Mouse (Mus musculus) intestine, embryonic 16.5 days (tissue): ENCODE results near the gene AW551984. TPM values are rescaled to one million over a fixed set of nuclear protein-coding genes. Genes with fewer than 3 reads are reported as not detected.

Experiments
- ATAC-seq: fragments of 200-750 bp; cut with Nextera tagmentation; 2 replicates; pipeline ENCODE4 v1.8.0; 2017; ENCODE audit warnings: moderate TSS enrichment, moderate library complexity
- H3K27ac ChIP-seq: fragments of 300-500 bp; sonication (generic); 2 replicates; pipeline ENCODE4 v1.5.1; 2014; ENCODE audit warnings: mild to moderate bottlenecking, low read length
- H3K27me3 ChIP-seq: fragments of 300-500 bp; sonication (generic); replicated peaks from 2 replicates; pipeline ENCODE4 v1.6.1; 2014; ENCODE audit warnings: low read length, control low read depth, mixed read lengths; ENCODE audit not compliant: control insufficient read depth, insufficient read depth
- H3K36me3 ChIP-seq: fragments of 300-500 bp; sonication (generic); 2 replicates; pipeline ENCODE4 v1.6.1; 2014; ENCODE audit warnings: low read length, control low read depth; ENCODE audit not compliant: control insufficient read depth, insufficient read depth
- H3K4me1 ChIP-seq: fragments of 300-500 bp; sonication (generic); 2 replicates; pipeline ENCODE4 v1.6.1; 2014; ENCODE audit warnings: low read length, control low read depth, mixed read lengths; ENCODE audit not compliant: control insufficient read depth, insufficient read depth
- H3K4me2 ChIP-seq: fragments of 300-500 bp; sonication (generic); 2 replicates; pipeline ENCODE4 v1.6.1; 2014; ENCODE audit warnings: low read depth, low read length, control low read depth
- H3K4me3 ChIP-seq: fragments of 300-500 bp; sonication (generic); 2 replicates; pipeline ENCODE4 v1.5.1; 2014; ENCODE audit warnings: mild to moderate bottlenecking, low read length
- H3K9ac ChIP-seq: fragments of 300-500 bp; sonication (generic); 2 replicates; pipeline ENCODE4 v1.6.1; 2014; ENCODE audit warnings: low read depth, low read length
- H3K9me3 ChIP-seq: fragments of 300-500 bp; sonication (generic); 2 replicates; pipeline ENCODE4 v1.6.1; 2016; ENCODE audit warnings: low read length, control low read depth; ENCODE audit not compliant: control insufficient read depth
- WGBS: fragments of 180-500 bp; shearing (Covaris S2); extraction: QIAGEN DNeasy Blood & Tissue Kit; methylation state at CpG from one replicate; pipeline ENCODE4 v1.1.7; 2014; 5-methylcytosine and 5-hydroxymethylcytosine counted together
- polyA plus RNA-seq: library from polyadenylated mRNA; unstranded; fragments of >200 nt; fragmentation: Nextera tagmentation; extraction: Ambion mirVana; gene quantifications from 2 replicates; pipeline ENCODE4 v1.2.1, GENCODE M21; 2015

AW551984 gene
- polyA plus RNA-seq, 1 experiment from 2014 or later, result 18.1 TPM

DNA sequence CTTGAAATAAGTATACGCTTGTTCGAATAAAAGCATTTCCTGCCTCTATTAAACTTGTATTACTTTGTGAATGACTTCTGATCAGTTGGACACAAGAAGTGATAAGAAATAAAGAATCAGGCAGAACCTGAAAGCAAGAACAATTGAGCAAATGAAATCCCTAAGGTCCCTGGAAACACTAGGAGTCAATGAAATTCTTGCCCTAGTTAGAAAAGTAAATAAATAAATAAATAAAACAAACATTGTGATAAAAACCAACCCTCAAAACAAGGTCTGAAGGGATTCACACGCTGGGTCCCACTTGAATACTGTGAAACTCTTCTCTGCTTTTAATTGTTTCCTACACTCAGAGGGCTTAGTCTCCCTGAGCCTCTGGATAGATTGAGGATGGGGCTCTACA is 6.2 kb upstream of the AW551984 start, which contains the start of gene Olfr148:
Gene Olfr148 (plus strand): TSS at position 301 of the 400 bp plus-strand sequence.
- WGBS, result 72% methylated on average over 3 of the region's 3 CpGs
- H3K4me1 ChIP-seq, result no peaks in the 10 kb centered on the region
- H3K27me3 ChIP-seq, result no peaks in the 10 kb centered on the region
- H3K9me3 ChIP-seq, result no peaks in the 10 kb centered on the region
- H3K27ac ChIP-seq, result no peak within 1 kb of the TSS
- no peak for ATAC-seq
- no peak within 1 kb of the TSS for H3K9ac ChIP-seq
- H3K4me3 ChIP-seq, result no peak within 1 kb of the TSS
- no peak within 1 kb of the TSS for H3K4me2 ChIP-seq
- H3K36me3 ChIP-seq, result no peaks in the 10 kb centered on the region

DNA sequence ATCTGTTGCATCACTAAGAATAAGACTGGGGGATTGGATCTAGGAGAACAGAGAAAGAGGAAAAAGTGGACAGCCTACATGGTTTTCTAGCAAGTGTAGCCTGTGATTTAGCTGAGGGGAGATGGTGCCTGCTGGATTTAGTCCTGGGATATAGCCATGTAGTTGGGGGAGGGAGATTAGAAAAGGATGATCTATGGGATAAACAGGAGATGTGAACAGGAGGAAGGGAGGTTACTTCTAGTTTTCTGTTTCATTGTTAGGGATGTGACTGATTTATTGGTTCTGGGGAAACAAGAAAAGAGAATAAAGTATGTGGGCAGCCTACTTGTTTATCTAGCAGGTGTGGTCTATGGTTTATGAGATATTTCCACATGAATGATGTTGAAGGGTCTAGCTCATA is 4.3 kb upstream of the AW551984 start:
- Histone ChIP-seq H3K9ac (no peak overlapping the region), H3K4me2 (no peak overlapping the region), H3K27ac (no peak overlapping the region), H3K9me3 (no peaks in the 10 kb centered on the region), H3K27me3 (no peaks in the 10 kb centered on the region), H3K4me3 (no peak overlapping the region), H3K36me3 (no peaks in the 10 kb centered on the region), H3K4me1 (peaks cover 3% of the 10 kb centered on the region; the same call in 1 of the 2 replicates)
- ATAC-seq, result no peak

DNA sequence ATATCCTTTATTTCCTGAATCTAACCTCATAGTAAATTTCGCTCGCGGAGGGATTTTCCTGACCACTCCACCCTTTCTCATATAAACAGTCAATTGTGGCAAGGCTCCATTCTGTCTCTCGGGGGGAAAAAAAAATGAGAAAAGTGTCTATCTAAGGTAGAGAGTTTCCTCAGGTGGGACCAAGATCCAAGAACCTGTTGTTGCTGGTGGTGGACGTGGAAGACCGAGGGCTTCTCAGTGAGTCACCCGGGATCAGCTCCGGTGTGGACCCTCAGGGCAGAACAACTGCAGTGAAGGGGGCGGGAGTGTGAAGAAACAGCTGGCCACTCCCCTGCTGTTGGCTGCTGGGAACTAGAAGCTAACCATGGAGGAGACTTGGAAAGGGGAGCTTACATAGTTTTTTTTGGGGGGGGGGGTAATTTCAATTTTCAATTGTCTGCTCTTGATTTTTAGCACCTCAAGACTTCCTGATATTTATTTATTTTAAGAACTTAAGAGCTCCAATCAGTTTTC is 814 bp downstream of the AW551984 start:
- no peaks in the 10 kb centered on the region for H3K27me3 ChIP-seq
- H3K36me3 ChIP-seq, result no peaks in the 10 kb centered on the region
- peak overlapping the region; percentile 79 for H3K4me2 ChIP-seq
- peak overlapping the region; percentile 46 for H3K4me3 ChIP-seq
- peak overlapping the region; percentile 40 for H3K9ac ChIP-seq
- 1% methylated on average over 9 of the region's 9 CpGs for WGBS
- ATAC-seq, result peak; percentile 87
- no peaks in the 10 kb centered on the region for H3K9me3 ChIP-seq
- H3K4me1 ChIP-seq, result peaks cover 6% of the 10 kb centered on the region; the same call in 1 of the 2 replicates
- no peak overlapping the region for H3K27ac ChIP-seq

DNA sequence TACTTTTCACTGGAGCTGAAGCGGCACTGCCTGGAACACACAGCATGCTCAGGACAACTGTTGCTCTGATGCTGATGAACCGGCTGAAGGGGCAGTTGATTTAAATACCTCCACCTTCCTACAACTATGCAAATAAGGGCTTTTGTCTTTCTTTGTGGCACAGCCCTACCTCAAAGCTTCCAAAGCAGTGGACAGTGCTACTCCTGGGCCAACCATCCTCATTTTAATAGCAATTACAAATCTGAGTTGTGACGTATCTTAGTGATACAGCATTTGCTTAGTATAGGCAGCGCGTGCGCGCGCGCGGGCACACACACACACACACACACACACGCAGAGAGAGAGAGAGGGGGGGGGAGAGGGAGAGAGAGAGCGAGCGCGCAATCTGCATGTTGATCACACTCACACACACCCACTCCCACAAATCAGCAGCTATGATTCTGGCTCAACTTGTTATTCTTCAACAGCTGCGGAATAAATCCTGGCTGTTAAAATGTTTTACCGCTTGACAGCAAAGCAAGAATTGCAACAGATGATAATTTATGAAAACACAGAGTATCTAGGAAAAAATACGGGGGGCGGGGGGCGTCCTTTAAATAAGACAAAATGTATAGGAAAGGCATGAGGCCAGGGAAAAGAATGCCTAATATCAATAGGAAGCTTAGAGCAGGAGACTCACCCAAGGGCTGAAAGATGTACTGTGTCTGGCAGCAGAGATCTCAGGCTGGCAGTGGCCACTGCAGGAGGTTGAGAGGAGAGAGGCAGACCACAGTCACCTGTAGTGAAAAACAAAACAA is 1.5 kb downstream of the AW551984 start:
- Histone ChIP-seq H3K4me1 (peaks cover 6% of the 10 kb centered on the region; the same call in 1 of the 2 replicates), H3K27me3 (no peaks in the 10 kb centered on the region), H3K4me2 (peak overlapping the region; percentile 79), H3K9me3 (no peaks in the 10 kb centered on the region), H3K27ac (no peak overlapping the region), H3K4me3 (peak overlapping the region; percentile 46), H3K9ac (peak overlapping the region; percentile 40), H3K36me3 (no peaks in the 10 kb centered on the region)
- WGBS, result under 1% methylated on average over 19 of the region's 19 CpGs
- peak; percentile 83 for ATAC-seq

DNA sequence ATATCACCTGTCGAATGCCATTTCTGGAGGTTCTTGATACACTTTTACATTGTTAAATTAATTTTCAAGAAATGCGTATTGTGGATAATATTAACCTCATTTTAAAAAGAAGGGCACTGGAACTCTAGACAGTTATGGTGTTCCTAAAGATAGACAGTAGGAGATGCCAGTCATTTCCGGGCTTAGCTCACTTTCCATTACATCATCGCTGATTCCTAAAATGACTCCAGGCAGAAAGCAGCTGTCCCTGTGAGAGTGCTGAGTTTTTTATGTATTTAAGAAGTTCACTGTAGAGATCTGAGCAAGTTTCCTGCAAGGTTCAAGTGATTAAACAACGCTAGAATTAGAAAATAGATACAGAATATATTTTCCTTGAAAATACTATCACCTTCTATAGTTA is 27.2 kb downstream of the AW551984 start:
- 84% methylated on average over 5 of the region's 5 CpGs for WGBS

DNA sequence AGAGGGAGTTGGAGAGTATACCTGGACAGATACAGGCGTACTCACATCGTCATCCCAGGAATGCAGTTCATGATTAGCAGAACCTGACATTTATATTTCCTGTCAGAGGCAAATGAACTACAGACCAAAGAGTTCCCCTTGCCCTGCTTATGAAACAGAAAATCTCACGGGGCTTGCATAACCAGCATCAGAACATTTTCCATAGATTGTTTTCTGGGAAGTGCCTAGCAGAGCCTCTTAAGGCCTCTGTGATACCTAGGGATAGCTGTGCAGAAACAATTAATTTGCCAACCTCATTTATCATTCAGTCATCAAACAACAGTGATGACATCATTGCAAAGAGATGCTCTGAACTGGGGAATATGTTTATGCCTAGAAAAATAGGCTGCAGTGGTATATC is 28.7 kb downstream of the AW551984 start, which contains the start of gene Olfr959:
Gene Olfr959 (minus strand): TSS at position 101 of the 400 bp plus-strand sequence.
- no peak for ATAC-seq
- Histone ChIP-seq H3K4me1 (no peaks in the 10 kb centered on the region), H3K9me3 (no peaks in the 10 kb centered on the region), H3K9ac (no peak within 1 kb of the TSS), H3K4me2 (no peak within 1 kb of the TSS), H3K36me3 (no peaks in the 10 kb centered on the region), H3K4me3 (no peak within 1 kb of the TSS), H3K27me3 (no peaks in the 10 kb centered on the region), H3K27ac (no peak within 1 kb of the TSS)
- WGBS, result 79% methylated on average over 3 of the region's 3 CpGs

More for the DNA sequence above, 27.2 kb downstream of the AW551984 start:
- H3K9me3 ChIP-seq, result no peaks in the 10 kb centered on the region
- H3K27ac ChIP-seq, result no peak overlapping the region
- no peak overlapping the region for H3K4me2 ChIP-seq
- H3K36me3 ChIP-seq, result no peaks in the 10 kb centered on the region
- no peaks in the 10 kb centered on the region for H3K4me1 ChIP-seq
- H3K9ac ChIP-seq, result no peak overlapping the region
- ATAC-seq, result no peak
- no peak overlapping the region for H3K4me3 ChIP-seq
- no peaks in the 10 kb centered on the region for H3K27me3 ChIP-seq

DNA sequence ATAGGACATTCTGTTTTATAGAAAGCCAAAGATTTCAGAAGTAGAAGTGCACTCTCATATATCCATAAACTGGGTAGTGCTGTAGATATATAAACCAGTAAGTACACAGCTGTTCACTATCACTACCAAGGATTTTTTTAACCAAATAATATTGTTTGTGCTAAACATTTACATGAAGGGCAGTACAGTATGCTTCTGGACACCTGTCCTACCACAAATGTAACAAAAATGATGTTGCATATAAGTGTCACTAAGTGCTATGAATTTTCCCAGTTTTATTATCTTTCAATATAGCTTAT is 45.9 kb downstream of the AW551984 start:
- H3K4me1 ChIP-seq, result no peaks in the 10 kb centered on the region
- no peaks in the 10 kb centered on the region for H3K27me3 ChIP-seq
- no peaks in the 10 kb centered on the region for H3K9me3 ChIP-seq
- H3K4me3 ChIP-seq, result no peak overlapping the region
- no peak for ATAC-seq
- H3K4me2 ChIP-seq, result no peak overlapping the region
- no peak overlapping the region for H3K27ac ChIP-seq
- no peaks in the 10 kb centered on the region for H3K36me3 ChIP-seq
- H3K9ac ChIP-seq, result no peak overlapping the region

DNA sequence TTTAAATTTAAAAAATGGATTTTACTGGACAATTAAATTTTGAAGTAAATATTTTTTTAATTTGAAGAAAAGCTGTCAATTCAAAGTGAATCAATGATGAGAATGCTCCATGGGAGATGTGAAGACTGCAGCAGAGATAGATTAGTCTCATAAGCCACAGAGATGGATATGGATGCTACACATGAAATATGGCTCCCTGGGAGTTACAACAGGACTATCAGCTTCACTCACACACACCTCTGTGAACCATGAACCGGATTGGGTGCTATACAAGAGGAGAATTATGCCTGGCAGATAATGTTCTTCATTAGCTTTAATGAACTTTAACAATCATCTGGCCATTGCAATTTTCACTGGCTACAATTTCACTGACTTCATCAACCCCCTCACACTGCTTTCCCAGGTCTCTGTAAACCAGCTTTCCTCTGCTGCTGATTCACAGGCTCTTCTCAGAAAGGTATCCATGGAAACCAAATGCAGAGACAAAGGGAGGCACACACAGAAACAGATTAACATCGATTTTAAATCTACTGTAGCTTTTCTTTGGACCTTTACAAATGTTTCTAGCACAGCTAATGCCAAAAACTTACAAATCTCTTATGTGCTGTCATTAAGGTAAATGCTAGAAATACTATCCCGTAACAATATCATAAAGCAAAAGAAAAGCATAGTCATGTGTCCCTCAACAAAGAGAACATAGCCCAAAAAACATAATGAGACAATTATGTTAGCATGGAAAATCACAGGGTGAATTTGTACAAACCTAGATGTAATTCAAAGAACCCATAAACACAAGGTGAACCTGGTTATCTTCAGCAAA is 46.5 kb downstream of the AW551984 start:
- H3K36me3 ChIP-seq, result no peaks in the 10 kb centered on the region
- ATAC-seq, result no peak
- H3K9ac ChIP-seq, result no peak overlapping the region
- WGBS, result 53% methylated on average over 3 of the region's 3 CpGs
- no peaks in the 10 kb centered on the region for H3K4me1 ChIP-seq
- H3K4me3 ChIP-seq, result no peak overlapping the region
- H3K9me3 ChIP-seq, result no peaks in the 10 kb centered on the region
- H3K27ac ChIP-seq, result no peak overlapping the region
- H3K27me3 ChIP-seq, result no peaks in the 10 kb centered on the region
- no peak overlapping the region for H3K4me2 ChIP-seq

DNA sequence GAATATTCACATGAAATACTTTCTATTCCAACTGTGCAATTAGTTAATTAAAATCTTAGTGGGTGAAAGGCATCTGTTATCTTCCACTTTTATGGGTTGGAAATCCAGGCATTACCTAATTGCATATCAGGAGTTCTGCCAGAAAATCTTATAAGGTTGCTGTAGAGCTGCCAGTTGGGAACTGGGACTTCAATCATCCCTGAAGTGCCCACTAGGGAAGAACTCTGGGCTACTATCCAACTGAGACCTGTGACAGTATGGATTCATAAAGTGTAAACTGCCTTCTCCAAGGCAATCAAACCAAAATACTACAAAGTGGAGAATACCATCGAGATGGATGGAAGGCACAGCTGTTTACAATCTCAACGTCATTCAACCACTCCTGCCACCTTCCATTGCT is 50.3 kb downstream of the AW551984 start, which contains the start of gene Olfr958:
Gene Olfr958 (minus strand): TSS at position 109 of the 400 bp plus-strand sequence.
- H3K27me3 ChIP-seq, result no peaks in the 10 kb centered on the region
- H3K4me2 ChIP-seq, result no peak within 1 kb of the TSS
- no peak within 1 kb of the TSS for H3K9ac ChIP-seq
- H3K9me3 ChIP-seq, result no peaks in the 10 kb centered on the region
- no peaks in the 10 kb centered on the region for H3K36me3 ChIP-seq
- no peak for ATAC-seq
- no peak within 1 kb of the TSS for H3K4me3 ChIP-seq
- no peak within 1 kb of the TSS for H3K27ac ChIP-seq
- no peaks in the 10 kb centered on the region for H3K4me1 ChIP-seq
- 60% methylated on average over 2 of the region's 2 CpGs for WGBS
